Mouse (Mus musculus) brown adipose tissue, adult 24 weeks (tissue): ENCODE measurements around the gene Robo3. TPM values are rescaled to one million over a fixed set of nuclear protein-coding genes. Genes with fewer than 3 reads are reported as not detected.
A peak's percentile ranks its signal among the peaks of the same experiment; 100 is the strongest.

Experiments
- H3K27ac ChIP-seq: fragments of 200-500 bp; replicated peaks from 2 replicates; pipeline ENCODE4 v1.5.1; 2012; ENCODE audit warnings: low read depth, mild to moderate bottlenecking, low read length
- H3K4me1 ChIP-seq: fragments of 200-500 bp; 2 replicates; pipeline ENCODE4 v1.6.1; 2012; ENCODE audit warnings: low read length, mixed read lengths; ENCODE audit not compliant: control insufficient read depth, insufficient read depth, insufficient read length
- H3K4me3 ChIP-seq: fragments of 200-500 bp; 2 replicates; pipeline ENCODE4 v1.5.1; 2012; ENCODE audit warnings: low read depth, mild to moderate bottlenecking, low read length, moderate library complexity; ENCODE audit not compliant: insufficient read depth
- polyA plus RNA-seq: library from polyadenylated mRNA; stranded (reverse); fragments of >200 nt; gene quantifications from 2 replicates; pipeline ENCODE4 v1.2.4, GENCODE M21; 2012; ENCODE audit not compliant: missing spikeins, insufficient read depth, insufficient read length

Gene Robo3
- polyA plus RNA-seq, 1 experiment, result not detected

DNA sequence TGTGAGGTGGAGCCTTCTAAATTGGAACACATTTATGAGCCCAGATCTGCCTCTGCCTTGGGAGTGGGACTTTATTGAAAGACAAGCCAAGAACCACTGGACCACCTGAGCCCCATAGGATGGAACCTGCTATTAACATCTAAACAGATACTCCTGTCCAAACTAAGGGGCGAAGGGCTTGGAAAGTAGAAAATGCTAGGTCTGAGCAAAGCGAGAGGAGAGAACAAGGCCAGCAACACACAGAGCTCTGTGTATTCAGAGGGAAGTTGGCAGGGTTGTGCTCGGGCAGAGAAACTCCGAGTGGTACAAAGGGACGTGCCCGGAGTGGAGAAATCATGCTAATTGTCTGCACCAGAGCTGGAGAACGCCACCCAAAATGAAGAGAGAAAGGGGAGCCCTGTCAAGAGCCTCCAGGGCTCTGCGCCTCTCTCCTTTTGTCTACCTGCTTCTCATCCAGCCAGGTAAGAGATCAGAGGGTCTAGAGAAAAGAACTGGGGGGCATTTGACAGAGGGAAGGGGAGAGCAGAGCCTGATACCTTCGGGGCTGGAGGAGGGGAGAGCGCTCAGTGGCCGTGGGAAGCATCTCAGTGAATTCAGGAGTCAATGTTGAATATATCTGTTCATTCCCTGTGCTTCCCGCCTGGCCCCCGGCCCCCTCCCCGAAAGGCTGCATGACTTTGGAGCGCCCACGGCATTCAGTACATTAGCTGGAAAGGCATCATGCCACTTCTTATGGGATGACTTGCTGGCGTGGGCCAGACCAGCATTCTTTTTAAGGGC is 65.6 kb downstream of the Robo3 start, which contains the start of gene Hepacam:
Gene Hepacam (plus strand): TSS at position 51 of the 780 bp plus-strand sequence.
- Histone ChIP-seq H3K4me1 (peaks cover 2% of the 10 kb centered on the region; the same call in 1 of the 2 replicates), H3K4me3 (no peak within 1 kb of the TSS), H3K27ac (peak within 1 kb of the TSS; percentile 23)

DNA sequence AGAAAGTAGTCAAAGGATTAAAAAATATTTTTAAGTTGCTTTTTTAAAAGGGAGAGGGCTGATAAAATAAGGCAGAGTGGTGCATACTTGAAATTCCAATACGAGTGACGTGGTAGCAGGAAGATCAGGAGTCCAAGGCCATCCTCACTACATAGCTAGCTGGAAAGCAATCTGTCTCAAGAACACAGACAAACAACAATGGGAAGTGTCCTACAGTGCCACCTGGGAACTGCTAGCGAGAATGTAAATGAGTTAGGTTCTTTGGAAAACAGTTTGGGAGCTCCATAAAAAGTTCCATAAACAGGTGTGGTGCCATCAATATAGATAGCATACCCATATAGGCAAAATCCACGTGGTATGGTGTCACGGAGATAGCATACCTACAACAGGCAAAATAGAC is 67.3 kb downstream of the Robo3 start:
- no peak overlapping the region for H3K27ac ChIP-seq
- no peak overlapping the region for H3K4me3 ChIP-seq
- H3K4me1 ChIP-seq, result peaks cover 2% of the 10 kb centered on the region; the same call in 1 of the 2 replicates

Other genes starting within 250 kb of the Robo3 start
- gene Tmem218, start 225.0 kb downstream of the Robo3 start, polyA plus RNA-seq, result 7.1 and 7.5 TPM in 2 replicates
- 1.1 and 1.2 TPM in 2 replicates for gene Slc37a2, start 177.5 kb downstream of the Robo3 start, polyA plus RNA-seq
- 1.4 and 1.5 TPM in 2 replicates for gene Ccdc15, start 84.8 kb downstream of the Robo3 start, polyA plus RNA-seq
- gene Hepacam, start 65.9 kb downstream of the Robo3 start, polyA plus RNA-seq, result not detected in 2 replicates
- gene Robo4, start 31.3 kb downstream of the Robo3 start, polyA plus RNA-seq, result 5.8 and 9.8 TPM in 2 replicates
- 3.8 and 10.4 TPM in 2 replicates for gene Msantd2, start 56.1 kb upstream of the Robo3 start, polyA plus RNA-seq
- gene Esam, start 94.8 kb upstream of the Robo3 start, polyA plus RNA-seq, result 15.0 and 29.4 TPM in 2 replicates
- 2.1 and 5.7 TPM in 2 replicates for gene Vsig2, start 106.0 kb upstream of the Robo3 start, polyA plus RNA-seq
- 4.5 TPM in 1 of 2 replicates, not detected in the other for gene Nrgn, start 119.7 kb upstream of the Robo3 start, polyA plus RNA-seq
- gene Siae, start 122.5 kb upstream of the Robo3 start, polyA plus RNA-seq, result 11.7 and 12.1 TPM in 2 replicates
- 13.3 and 14.2 TPM in 2 replicates for gene Spa17, start 180.5 kb upstream of the Robo3 start, polyA plus RNA-seq
- gene Tbrg1, start 224.1 kb upstream of the Robo3 start, polyA plus RNA-seq, result 15.1 and 15.6 TPM in 2 replicates
- not detected in 2 replicates for gene Panx3, start 236.0 kb upstream of the Robo3 start, polyA plus RNA-seq